In genomic region chr11:34843517-34843916, GRCm38 (mm10) we compare ENCODE assay signal across 8 mouse cellular contexts. TPM values are rescaled to one million over a fixed set of nuclear protein-coding genes. Genes with fewer than 3 reads are reported as not detected.
DNase-seq lines count a peak whose midpoint lies in the region; ATAC-seq and TF ChIP-seq lines count a peak whose summit lies in the region.

No protein-coding gene starts in this region.

- WGBS in lung, embryonic 14.5 days = 31% methylated on average over 5 of the region's 5 CpGs

- ATAC-seq in lung, embryonic 14.5 days (ENCODE audit: insufficient read depth) = no peak

- H3K27me3 ChIP-seq in lung, embryonic 14.5 days (ENCODE audit: insufficient read depth, low read length) = no peaks in the 10 kb centered on the region
- H3K27me3 ChIP-seq in splenic B cell, adult 2 months (ENCODE audit: control insufficient read depth, insufficient read depth, low read length, poor library complexity, severe bottlenecking) = no peaks in the 10 kb centered on the region

- H3K4me1 ChIP-seq in lung, embryonic 14.5 days (ENCODE audit: insufficient read depth) = no peaks in the 10 kb centered on the region

- peak; percentile 17 for DNase-seq in gastrocnemius, adult 18-20 months (ENCODE audit: low spot score)
- no peak for DNase-seq in gastrocnemius, postnatal 36 days
- DNase-seq in lung, embryonic 14.5 days = peak; percentile 90
- no peak for DNase-seq in lung, adult 18-20 months
- DNase-seq in embryo, embryonic 10 days (ENCODE audit: low spot score) = peak; percentile 76
- DNase-seq in splenic B cell, adult 2 months (ENCODE audit: low read depth, low spot score) = peak; percentile 75
- no peak for DNase-seq in testis, postnatal 14 days (ENCODE audit: low spot score)
- no peak for DNase-seq in spleen, postnatal 4 days (ENCODE audit: low spot score in 2 of 2)

- H3K27ac ChIP-seq in lung, embryonic 14.5 days (ENCODE audit: low read depth) = no peak overlapping the region

- no peak overlapping the region for H3K4me2 ChIP-seq in lung, embryonic 14.5 days

- H3K9me3 ChIP-seq in lung, embryonic 14.5 days (ENCODE audit: low read depth, low read length) = no peaks in the 10 kb centered on the region

- intact Hi-C loops in gastrocnemius, postnatal 36 days (cut with DNase I) = loop anchor here (5.0 to 10.0 kb wide), 3 partner anchors 564 to 1151 kb away; no protein-coding TSS in a partner anchor

- no peaks in the 10 kb centered on the region for H3K36me3 ChIP-seq in lung, embryonic 14.5 days (ENCODE audit: insufficient read depth)
- H3K36me3 ChIP-seq in splenic B cell, adult 2 months (ENCODE audit: control insufficient read depth, insufficient read depth, low read length, poor library complexity, severe bottlenecking) = no peaks in the 10 kb centered on the region

- H3K4me3 ChIP-seq in lung, embryonic 14.5 days (ENCODE audit: low read depth, low read length) = no peak overlapping the region

- peak; percentile 66 for TF ChIP-seq CTCF in lung, embryonic 14.5 days (IDR thresholded peaks at IDR 0.05; ENCODE audit: low read depth)

- H3K9ac ChIP-seq in lung, embryonic 14.5 days = no peak overlapping the region

RNA-seq across cellular contexts. Expression of gene Spdl1, which starts 10.1 kb away (rescaled TPM):
- not detected for total RNA-seq in gastrocnemius, adult 18-20 months (2021)
- under 1 TPM; 0.39 to 0.48 TPM for total RNA-seq in gastrocnemius, postnatal 36 days (2021)
- polyA plus RNA-seq in lung, embryonic 14.5 days (2014; fragmentation: Nextera tagmentation; extraction: Ambion mirVana) = 27.6 and 28.7 TPM in 2 replicates

RNA-seq across cellular contexts. Expression of gene Dock2, which starts 59.8 kb away (rescaled TPM):
- under 1 TPM; 0.62 to 0.85 TPM for total RNA-seq in gastrocnemius, adult 18-20 months (2021)
- 1 to 10 TPM in 1 of 2 experiments, under 1 TPM in 1; 0.86 to 1.6 TPM for total RNA-seq in gastrocnemius, postnatal 36 days (2021)
- 1.3 and 1.5 TPM in 2 replicates for polyA plus RNA-seq in lung, embryonic 14.5 days (2014; fragmentation: Nextera tagmentation; extraction: Ambion mirVana)

Comparison
In these comparisons a context has a peak if more than half of its experiments do, and no peak if none do; other contexts are left out.
1. DNase-seq: peak in gastrocnemius, adult 18-20 months (single experiment), lung, embryonic 14.5 days (single experiment), embryo, embryonic 10 days (single experiment) and splenic B cell, adult 2 months (single experiment); none in gastrocnemius, postnatal 36 days (0 of 2), lung, adult 18-20 months (0 of 2), testis, postnatal 14 days (single experiment) and spleen, postnatal 4 days (0 of 2).